Mouse (Mus musculus): ENCODE measurements around the gene Cdh18.

DNA sequence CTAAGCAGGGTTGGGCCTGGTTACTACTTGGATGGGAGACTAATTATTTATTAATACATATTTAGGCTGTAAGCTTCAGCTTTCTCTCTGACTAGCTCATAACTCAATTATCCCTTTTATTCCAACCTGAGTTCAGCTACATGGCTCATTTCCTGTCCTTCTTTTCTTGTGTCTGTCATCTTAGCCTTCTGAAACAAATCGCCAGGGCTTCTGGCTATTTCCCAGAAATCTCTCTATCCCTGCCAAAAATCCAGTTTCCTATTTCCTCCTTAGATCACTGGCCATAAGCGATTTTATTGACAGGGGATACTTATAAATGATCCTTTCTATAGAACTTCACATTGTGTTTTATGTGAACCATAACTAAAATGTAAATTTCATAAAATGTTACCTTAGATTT is 167.6 kb downstream of the Cdh18 start:
- TF ChIP-seq POLR2A (IDR thresholded peaks at IDR 0.05; ENCODE audit: low read depth, low read length) (no peak), CTCF (IDR thresholded peaks at IDR 0.05; ENCODE audit: extremely low read depth, insufficient read length, insufficient replicate concordance, low read depth, low read length) (no peak)

All from small intestine, adult 2 months (tissue).